In the genomic region with DNA sequence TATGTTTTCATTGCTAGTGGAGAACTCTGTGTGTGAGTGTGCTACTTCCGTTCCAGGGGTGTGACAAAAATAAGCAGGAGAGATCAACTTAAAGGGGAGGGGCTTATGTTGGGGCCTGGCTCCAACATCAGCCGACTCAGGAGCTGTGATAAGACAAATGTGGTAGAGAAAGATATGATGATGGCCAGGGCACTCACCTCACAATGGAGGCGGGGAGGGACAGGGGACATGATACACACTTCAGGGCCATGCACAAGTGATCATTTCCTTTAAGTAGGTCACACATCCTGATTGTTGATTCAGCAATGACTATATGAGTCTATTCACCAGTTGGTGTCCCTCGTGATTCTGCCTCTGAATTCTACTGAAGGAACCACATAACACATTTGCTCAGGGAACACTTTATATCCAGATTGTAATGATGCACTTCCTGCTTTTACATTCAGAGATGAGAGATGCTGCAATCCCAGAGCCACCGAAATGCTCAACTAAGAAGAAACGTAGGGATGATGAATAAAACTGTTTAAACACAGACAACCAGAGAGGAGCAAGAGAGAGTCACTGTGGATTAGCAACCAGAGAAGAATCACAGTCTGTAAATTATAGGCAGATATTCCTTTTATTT, we compare ENCODE assay signal across 12 mouse cellular contexts. TPM values are rescaled to one million over a fixed set of nuclear protein-coding genes. Genes with fewer than 3 reads are reported as not detected.
A peak's percentile ranks its signal among the peaks of the same experiment; 100 is the strongest.
DNase-seq lines count a peak whose midpoint lies in the region; ATAC-seq and TF ChIP-seq lines count a peak whose summit lies in the region.
"Had no signal": no experiment of that assay in that cellular context is flagged by ENCODE, and none has a peak within 500 bp of the region (broad histone marks: within the 10 kb centered on the region; RNA-seq: fewer than 3 reads in every experiment).

No protein-coding gene starts in this region.

- H3K4me3 ChIP-seq in heart, embryonic 10.5 days = no peak overlapping the region
- H3K4me3 ChIP-seq in intestine, embryonic 16.5 days (ENCODE audit: low read length) = no peak overlapping the region
- no peak overlapping the region for H3K4me3 ChIP-seq in forebrain, postnatal 0 days (ENCODE audit: low read depth, low read length)

- DNase-seq in heart, embryonic 10.5 days (ENCODE audit: low spot score) = peak; percentile 82
- DNase-seq in heart, adult 9 months (ENCODE audit: low spot score in 2 of 2) = no peak
- DNase-seq in T-cell, adult 2 months (ENCODE audit: low spot score) = peak; percentile 43
- peak; percentile 44 for DNase-seq in naive thymus-derived CD4-positive, alpha-beta T cell, adult 2 months (ENCODE audit: low read depth)
- DNase-seq in urinary bladder, adult 2 months (ENCODE audit: low spot score) = no peak
- no peak for DNase-seq in right cerebral cortex, postnatal 25 days
- DNase-seq in forebrain, postnatal 0 days = no peak
- DNase-seq: cerebellum, postnatal 10 days; heart, postnatal 14 days; kidney, adult 8-10 months; retina, postnatal 1 day had no signal

- no peaks in the 10 kb centered on the region for H3K9me3 ChIP-seq in heart, embryonic 10.5 days
- H3K9me3 ChIP-seq in intestine, embryonic 16.5 days (ENCODE audit: control insufficient read depth, low read length) = no peaks in the 10 kb centered on the region
- no peaks in the 10 kb centered on the region for H3K9me3 ChIP-seq in forebrain, postnatal 0 days (ENCODE audit: low read length)

- ATAC-seq in intestine, embryonic 16.5 days = peak; percentile 71
- no peak for ATAC-seq in forebrain, postnatal 0 days

- H3K4me1 ChIP-seq in heart, embryonic 10.5 days = no peaks in the 10 kb centered on the region
- no peaks in the 10 kb centered on the region for H3K4me1 ChIP-seq in intestine, embryonic 16.5 days (ENCODE audit: control insufficient read depth, insufficient read depth, low read length)
- no peaks in the 10 kb centered on the region for H3K4me1 ChIP-seq in forebrain, postnatal 0 days (ENCODE audit: insufficient read depth)

- no peak overlapping the region for H3K4me2 ChIP-seq in intestine, embryonic 16.5 days (ENCODE audit: low read depth, low read length)
- H3K4me2 ChIP-seq in forebrain, postnatal 0 days (ENCODE audit: low read depth) = no peak overlapping the region

- no peaks in the 10 kb centered on the region for H3K27me3 ChIP-seq in heart, embryonic 10.5 days (ENCODE audit: insufficient read depth, poor library complexity, severe bottlenecking)
- no peaks in the 10 kb centered on the region for H3K27me3 ChIP-seq in intestine, embryonic 16.5 days (replicated peaks; ENCODE audit: control insufficient read depth, insufficient read depth, low read length)
- H3K27me3 ChIP-seq in forebrain, postnatal 0 days (ENCODE audit: insufficient read depth, low read length) = no peaks in the 10 kb centered on the region

- H3K9ac ChIP-seq in intestine, embryonic 16.5 days (ENCODE audit: low read depth, low read length) = no peak overlapping the region
- H3K9ac ChIP-seq in forebrain, postnatal 0 days = no peak overlapping the region

- WGBS in heart, embryonic 10.5 days = 51% methylated on average over 6 of the region's 6 CpGs
- 64% methylated on average over 6 of the region's 6 CpGs for WGBS in intestine, embryonic 16.5 days
- 86% methylated on average over 6 of the region's 6 CpGs for WGBS in forebrain, postnatal 0 days

- no peaks in the 10 kb centered on the region for H3K36me3 ChIP-seq in heart, embryonic 10.5 days
- H3K36me3 ChIP-seq in intestine, embryonic 16.5 days (ENCODE audit: control insufficient read depth, insufficient read depth, low read length) = no peaks in the 10 kb centered on the region
- no peaks in the 10 kb centered on the region for H3K36me3 ChIP-seq in forebrain, postnatal 0 days (ENCODE audit: insufficient read depth)

- H3K27ac ChIP-seq in heart, embryonic 10.5 days = no peak overlapping the region
- no peak overlapping the region for H3K27ac ChIP-seq in intestine, embryonic 16.5 days (ENCODE audit: low read length)
- H3K27ac ChIP-seq in forebrain, postnatal 0 days (ENCODE audit: low read depth, low read length) = no peak overlapping the region

- TF ChIP-seq CTCF in forebrain, postnatal 0 days (IDR thresholded peaks at IDR 0.05; ENCODE audit: low read depth) = no peak

RNA-seq across cellular contexts. Expression of gene Hbs1l, which starts 26.9 kb away (rescaled TPM):
- 92.2 and 95.8 TPM in 2 replicates for polyA plus RNA-seq in heart, embryonic 10.5 days (2016; fragmentation: Nextera tagmentation; extraction: Ambion mirVana)
- polyA plus RNA-seq in intestine, embryonic 16.5 days (2015; fragmentation: Nextera tagmentation; extraction: Ambion mirVana) = 78.7 and 80.0 TPM in 2 replicates
- polyA plus RNA-seq in urinary bladder, adult 2 months (2012; rRNA removed) = 23.7 and 29.3 TPM in 2 replicates
- total RNA-seq in forebrain, postnatal 0 days (2014; rRNA removed) = 98.0 and 108 TPM in 2 replicates
- 73.7 and 81.8 TPM in 2 replicates for polyA plus RNA-seq in forebrain, postnatal 0 days (2015; fragmentation: Nextera tagmentation; extraction: Ambion mirVana)

Comparison
In these comparisons a context has a peak if more than half of its experiments do, and no peak if none do; other contexts are left out.
1. DNase-seq: peak in heart, embryonic 10.5 days (single experiment), T-cell, adult 2 months (single experiment) and naive thymus-derived CD4-positive, alpha-beta T cell, adult 2 months (single experiment); none in heart, adult 9 months (0 of 2), urinary bladder, adult 2 months (single experiment), right cerebral cortex, postnatal 25 days (single experiment) and forebrain, postnatal 0 days (single experiment).